Mouse (Mus musculus) v-Abl transformed pro-B cells (cell line): ENCODE data around the gene Nfs1.

Experiments used
- in situ Hi-C, 2 experiments: fragments of 400-800 bp; cut with MboI; formaldehyde crosslinking; loops; one replicate each; pipeline ENCODE4 v1.15.1; 2025; ENCODE audit not compliant: unreplicated experiment in 2 of 2

The Nfs1 gene

GRCm38 (mm10) chr2:156078421-156079182 is 65.4 kb downstream of the Nfs1 start:
- in situ Hi-C loops = no loop called here

GRCm38 (mm10) chr2:156077461-156077860 is 66.5 kb downstream of the Nfs1 start:
- in situ Hi-C loops = no loop called here

- in situ Hi-C loops = no loop called here
Observed at GRCm38 (mm10) chr2:156073725-156074124, 70.3 kb downstream of the Nfs1 start.
